Mouse (Mus musculus) midbrain, embryonic 10.5 days (tissue): ENCODE measurements around the gene Tmem104. TPM values are rescaled to one million over a fixed set of nuclear protein-coding genes. Genes with fewer than 3 reads are reported as not detected.

ENCODE experiments used
- DNase-seq: peaks from one replicate; pipeline ENCODE4 v3.0.0-alpha.2; 2017; ENCODE audit warnings: low spot score
- H3K27ac ChIP-seq: fragments of 300-500 bp; sonication (generic); replicated peaks from 2 replicates; pipeline ENCODE4 v1.5.1; 2016; ENCODE audit warnings: mild to moderate bottlenecking
- H3K27me3 ChIP-seq: fragments of 300-500 bp; sonication (generic); 2 replicates; pipeline ENCODE4 v1.6.1; 2016; ENCODE audit warnings: low read depth, mild to moderate bottlenecking; ENCODE audit not compliant: poor library complexity, severe bottlenecking
- H3K36me3 ChIP-seq: fragments of 300-500 bp; sonication (generic); 2 replicates; pipeline ENCODE4 v1.6.1; 2016; ENCODE audit warnings: mild to moderate bottlenecking, moderate library complexity
- H3K4me1 ChIP-seq: fragments of 300-500 bp; sonication (generic); 2 replicates; pipeline ENCODE4 v1.6.1; 2016
- H3K4me3 ChIP-seq: fragments of 300-500 bp; sonication (generic); 2 replicates; pipeline ENCODE4 v1.5.1; 2016; ENCODE audit warnings: mild to moderate bottlenecking, moderate library complexity
- H3K9me3 ChIP-seq: fragments of 300-500 bp; sonication (generic); replicated peaks from 2 replicates; pipeline ENCODE4 v1.6.1; 2016; ENCODE audit warnings: mild to moderate bottlenecking
- WGBS: fragments of 180-500 bp; shearing (Covaris S2); methylation state at CpG from one replicate; pipeline ENCODE4 v1.1.7; 2016; 5-methylcytosine and 5-hydroxymethylcytosine counted together
- polyA plus RNA-seq: library from polyadenylated mRNA; unstranded; fragments of >200 nt; fragmentation: Nextera tagmentation; extraction: Ambion mirVana; gene quantifications from 2 replicates; pipeline ENCODE4 v1.2.1, GENCODE M21; 2016

Gene Tmem104
- polyA plus RNA-seq, result 7.1 and 11.3 TPM in 2 replicates

DNA sequence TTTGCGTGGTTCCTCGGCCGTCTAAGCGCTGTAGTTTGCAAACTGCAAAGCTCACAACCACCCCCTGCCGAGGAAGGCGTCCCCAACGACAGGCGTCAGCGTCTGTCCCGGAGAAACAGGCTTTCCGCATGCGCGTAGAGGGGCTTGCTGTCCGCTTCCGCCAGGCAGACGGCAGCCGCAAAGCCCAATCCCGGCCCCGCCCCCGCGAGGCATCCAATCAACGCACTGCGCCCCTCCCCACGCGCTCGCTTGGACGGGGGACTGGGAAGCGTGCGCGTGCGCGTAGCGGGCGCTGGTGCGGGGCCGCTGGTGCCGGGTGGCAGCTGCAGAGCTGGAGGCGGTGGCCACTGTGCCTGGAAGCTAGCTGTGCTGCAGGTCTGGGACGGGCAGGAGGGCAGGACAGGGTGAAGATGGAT, at the start of gene Tmem104:
TSS of gene Tmem104 (plus strand) at position 264 of the 416 bp plus-strand sequence.
- Histone ChIP-seq H3K4me3 (peak within 1 kb of the TSS; percentile 68), H3K27ac (peak within 1 kb of the TSS; percentile 87), H3K27me3 (no peaks in the 10 kb centered on the region), H3K36me3 (peaks cover 22% of the 10 kb centered on the region), H3K4me1 (peaks cover 35% of the 10 kb centered on the region), H3K9me3 (no peaks in the 10 kb centered on the region)
- DNase-seq, result peak; percentile 99
- under 1% methylated on average over 39 of the region's 39 CpGs for WGBS

DNA sequence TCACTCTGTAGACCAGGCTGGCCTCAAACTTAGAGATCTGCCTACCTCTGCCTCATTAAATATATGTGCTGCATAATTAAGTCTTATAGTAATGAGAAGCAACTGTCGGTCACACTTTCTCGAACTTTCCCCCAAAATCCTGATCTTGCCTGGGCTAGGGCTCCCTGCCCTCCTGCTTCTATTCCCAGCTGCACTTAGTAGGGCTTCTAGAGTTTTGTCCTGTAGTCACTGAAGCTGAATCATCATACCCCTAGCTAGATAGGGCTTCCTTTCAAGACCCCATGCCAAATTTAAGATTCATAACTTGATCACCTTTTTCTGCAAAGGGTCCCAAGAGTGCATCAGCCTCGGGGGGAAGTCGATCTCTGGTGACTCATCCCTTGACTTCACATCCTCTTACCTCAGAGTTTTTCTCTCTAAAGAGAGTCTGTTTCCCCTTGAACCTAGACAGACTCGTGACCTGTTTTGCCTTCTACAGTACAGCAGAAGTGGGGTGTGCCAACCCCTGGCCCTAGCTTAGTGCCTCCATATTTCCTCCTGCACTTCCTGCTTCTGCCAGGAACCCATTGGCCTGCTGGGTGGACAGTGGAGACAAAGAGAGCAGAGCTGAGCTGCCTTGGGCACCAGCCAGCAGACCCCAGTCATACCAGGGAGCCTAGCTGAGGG, 48.6 kb upstream of the Tmem104 start:
- Histone ChIP-seq H3K4me1 (no peaks in the 10 kb centered on the region), H3K36me3 (no peaks in the 10 kb centered on the region), H3K27ac (no peak overlapping the region), H3K27me3 (no peaks in the 10 kb centered on the region), H3K9me3 (no peaks in the 10 kb centered on the region), H3K4me3 (no peak overlapping the region)
- DNase-seq, result no peak
- 85% methylated on average over 5 of the region's 5 CpGs for WGBS

DNA sequence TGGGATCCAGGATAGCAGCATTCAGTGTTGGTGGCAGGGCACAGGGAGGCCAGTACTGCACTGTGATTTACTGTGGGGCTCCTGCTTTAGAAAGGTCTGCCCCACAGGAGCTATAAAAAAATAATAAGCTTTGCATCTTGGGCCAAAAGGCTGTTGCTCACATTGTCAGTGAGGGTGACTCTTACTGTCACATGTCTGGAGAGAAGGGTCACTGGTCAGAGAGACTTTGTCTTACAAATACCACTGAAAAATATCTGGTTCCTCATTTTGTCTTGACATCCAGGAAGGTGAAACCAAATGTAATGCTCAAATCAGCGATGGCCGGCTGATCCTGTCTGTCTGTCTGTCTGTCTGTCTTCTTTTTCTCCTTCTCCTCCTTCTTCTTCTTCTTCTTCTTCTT, 45.3 kb upstream of the Tmem104 start:
- Histone ChIP-seq H3K4me3 (no peak overlapping the region), H3K9me3 (no peaks in the 10 kb centered on the region), H3K27ac (no peak overlapping the region), H3K4me1 (0 out of 2 replicates have a peak, but pooled peaks cover 4% of the 10 kb centered on the region), H3K36me3 (no peaks in the 10 kb centered on the region), H3K27me3 (no peaks in the 10 kb centered on the region)
- DNase-seq, result no peak
- WGBS, result 94% methylated on average over 2 of the region's 2 CpGs

DNA sequence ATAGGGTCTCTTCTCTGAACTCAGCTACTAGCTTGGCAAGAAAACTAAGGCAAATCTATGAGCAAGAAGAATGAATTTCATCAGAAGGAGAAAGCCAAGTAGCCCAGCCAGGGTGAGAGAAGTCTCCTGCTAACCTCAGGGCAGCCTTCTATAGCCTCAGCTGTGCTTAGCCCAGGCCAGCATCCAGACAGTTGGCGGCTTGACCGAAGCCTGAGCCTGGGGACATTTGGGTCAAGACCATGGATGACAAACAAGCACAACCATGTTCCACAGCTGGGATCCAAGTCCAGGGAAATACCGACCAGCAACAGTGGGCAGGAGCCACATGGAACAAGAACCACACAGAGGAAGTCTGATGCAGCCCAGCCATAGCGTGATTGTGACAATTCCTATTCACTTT, 39.5 kb upstream of the Tmem104 start:
- Histone ChIP-seq H3K9me3 (0 out of 2 replicates have a peak, but pooled peaks cover 3% of the 10 kb centered on the region), H3K4me1 (peaks cover 21% of the 10 kb centered on the region), H3K27me3 (peaks cover 16% of the 10 kb centered on the region), H3K27ac (no peak overlapping the region), H3K4me3 (no peak overlapping the region), H3K36me3 (no peaks in the 10 kb centered on the region)
- DNase-seq, result no peak
- WGBS, result 91% methylated on average over 4 of the region's 4 CpGs

DNA sequence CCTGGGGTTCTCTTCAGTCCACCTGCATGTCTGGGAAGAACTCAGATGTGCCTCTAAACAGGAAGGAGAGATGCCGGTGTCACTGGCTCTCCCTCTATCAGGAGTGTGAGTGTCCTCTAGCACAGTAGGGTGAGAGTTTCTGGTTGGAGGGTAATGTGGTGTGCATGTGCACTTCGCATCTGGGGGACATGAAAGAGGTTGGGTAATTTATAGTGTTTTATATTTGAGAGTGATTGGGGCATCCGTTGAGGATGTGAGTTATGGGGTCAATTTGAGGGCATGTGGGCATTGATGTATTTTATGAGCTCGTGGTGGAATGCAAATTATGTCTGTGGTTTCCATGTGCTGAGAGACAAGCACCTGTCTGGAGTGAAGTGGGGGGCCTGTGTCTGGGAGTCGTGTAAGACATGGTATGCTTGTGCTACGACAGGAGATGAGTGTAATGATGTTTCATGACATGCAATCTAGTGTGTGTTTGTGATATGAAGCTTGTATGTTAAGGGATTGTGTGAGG, 36.5 kb upstream of the Tmem104 start:
- 86% methylated on average over 6 of the region's 6 CpGs for WGBS
- Histone ChIP-seq H3K4me1 (peaks cover 40% of the 10 kb centered on the region), H3K27ac (no peak overlapping the region), H3K36me3 (no peaks in the 10 kb centered on the region), H3K4me3 (no peak overlapping the region), H3K27me3 (peaks cover 46% of the 10 kb centered on the region), H3K9me3 (0 out of 2 replicates have a peak, but pooled peaks cover 3% of the 10 kb centered on the region)
- DNase-seq, result no peak

DNA sequence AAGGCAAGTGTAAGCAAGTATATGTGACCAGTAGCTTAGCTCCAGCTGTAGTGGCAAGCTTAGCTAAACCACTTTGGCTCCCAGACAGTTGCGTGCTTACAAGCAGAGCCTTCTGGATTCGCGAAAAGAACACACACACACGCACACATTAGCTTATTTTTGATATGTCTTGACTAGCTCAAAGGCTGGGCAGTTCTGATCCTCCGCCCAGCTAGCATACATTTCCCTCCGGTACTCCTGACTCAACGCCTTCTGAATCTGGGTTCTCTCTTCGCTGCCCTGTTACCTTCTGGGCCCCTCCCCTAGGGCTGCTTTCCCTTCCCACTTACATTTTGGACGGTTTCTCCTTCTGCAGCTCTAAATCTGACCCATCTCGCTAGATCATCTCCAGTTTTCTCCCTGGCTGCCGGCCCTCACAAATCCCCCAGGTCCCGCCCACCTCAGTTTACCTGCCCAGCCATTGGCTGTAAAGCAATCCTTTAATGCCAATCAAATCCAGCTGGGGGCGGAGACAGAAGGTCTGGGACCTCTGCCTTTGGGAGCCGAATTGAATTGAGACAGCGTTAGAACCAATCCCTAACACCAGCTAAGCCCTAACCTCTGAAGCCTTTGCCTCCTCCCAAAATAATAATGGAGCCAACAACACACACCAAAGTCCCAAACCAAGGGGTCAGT, 35.4 kb upstream of the Tmem104 start:
- Histone ChIP-seq H3K27ac (peak overlapping the region; percentile 77), H3K9me3 (0 out of 2 replicates have a peak, but pooled peaks cover 3% of the 10 kb centered on the region), H3K27me3 (peaks cover 57% of the 10 kb centered on the region), H3K4me1 (peaks cover 40% of the 10 kb centered on the region), H3K36me3 (no peaks in the 10 kb centered on the region), H3K4me3 (peak overlapping the region; percentile 53)
- DNase-seq, result peak; percentile 90
- WGBS, result 8% methylated on average over 15 of the region's 15 CpGs

- H3K36me3 ChIP-seq, result no peaks in the 10 kb centered on the region
- H3K27ac ChIP-seq, result no peak overlapping the region
- 83% methylated on average over 9 of the region's 9 CpGs for WGBS
- H3K27me3 ChIP-seq, result peaks cover 69% of the 10 kb centered on the region
- peaks cover 49% of the 10 kb centered on the region for H3K4me1 ChIP-seq
- H3K9me3 ChIP-seq, result 0 out of 2 replicates have a peak, but pooled peaks cover 3% of the 10 kb centered on the region
- no peak overlapping the region for H3K4me3 ChIP-seq
- DNase-seq, result no peak
These were observed 34.2 kb upstream of the Tmem104 start for GRCm38 (mm10) chr11:115153088-115153487.

- Histone ChIP-seq H3K27me3 (peaks cover 75% of the 10 kb centered on the region), H3K27ac (no peak overlapping the region; the same call in 1 of the 2 replicates), H3K4me1 (peaks cover 54% of the 10 kb centered on the region), H3K36me3 (no peaks in the 10 kb centered on the region), H3K9me3 (0 out of 2 replicates have a peak, but pooled peaks cover 3% of the 10 kb centered on the region), H3K4me3 (peak overlapping the region; percentile 43)
- WGBS, result under 1% methylated on average over 35 of the region's 35 CpGs
- DNase-seq, result peak; percentile 71
These were observed 33.5 kb upstream of the Tmem104 start for GRCm38 (mm10) chr11:115153699-115154292.

DNA sequence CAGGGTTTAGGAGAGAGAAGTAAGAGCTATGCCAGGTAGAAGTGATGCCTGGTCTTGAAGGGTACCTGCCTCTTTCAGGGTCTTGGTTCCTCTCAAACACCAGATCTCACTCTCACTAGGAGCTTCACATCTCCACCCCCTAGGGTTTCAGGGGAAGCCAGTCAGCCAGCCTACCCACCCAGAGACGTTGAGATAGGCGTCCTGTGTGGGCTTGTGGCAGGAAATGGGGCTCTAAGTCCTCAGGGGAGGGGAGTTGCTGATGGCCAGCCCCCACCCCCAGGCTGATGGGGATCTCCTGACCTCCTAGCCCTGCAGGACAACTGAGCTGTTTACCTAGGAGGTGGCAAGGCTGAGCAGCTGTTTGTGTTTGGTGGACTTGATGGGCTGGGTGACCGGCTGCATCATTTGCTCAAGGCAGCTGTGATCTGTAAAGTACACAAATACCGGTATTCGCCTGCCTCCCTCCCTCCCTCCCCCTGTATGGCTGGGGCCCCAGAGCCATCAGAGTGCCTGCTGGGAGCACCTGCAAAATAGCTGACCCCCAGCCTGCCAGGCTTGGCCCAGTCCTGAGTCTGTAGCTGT, 32.1 kb upstream of the Tmem104 start:
- 18% methylated on average over 5 of the region's 5 CpGs for WGBS
- H3K4me1 ChIP-seq, result peaks cover 54% of the 10 kb centered on the region
- no peak overlapping the region for H3K27ac ChIP-seq
- no peaks in the 10 kb centered on the region for H3K36me3 ChIP-seq
- no peaks in the 10 kb centered on the region for H3K9me3 ChIP-seq
- no peak for DNase-seq
- H3K4me3 ChIP-seq, result no peak overlapping the region
- H3K27me3 ChIP-seq, result peaks cover 83% of the 10 kb centered on the region

- Histone ChIP-seq H3K9me3 (no peaks in the 10 kb centered on the region), H3K36me3 (no peaks in the 10 kb centered on the region), H3K4me1 (peaks cover 53% of the 10 kb centered on the region), H3K4me3 (no peak overlapping the region), H3K27me3 (peaks cover 89% of the 10 kb centered on the region), H3K27ac (peak overlapping the region; percentile 59)
- DNase-seq, result peak; percentile 11
- 43% methylated on average over 12 of the region's 12 CpGs for WGBS
These were observed 29.2 kb upstream of the Tmem104 start for GRCm38 (mm10) chr11:115157933-115158719.

DNA sequence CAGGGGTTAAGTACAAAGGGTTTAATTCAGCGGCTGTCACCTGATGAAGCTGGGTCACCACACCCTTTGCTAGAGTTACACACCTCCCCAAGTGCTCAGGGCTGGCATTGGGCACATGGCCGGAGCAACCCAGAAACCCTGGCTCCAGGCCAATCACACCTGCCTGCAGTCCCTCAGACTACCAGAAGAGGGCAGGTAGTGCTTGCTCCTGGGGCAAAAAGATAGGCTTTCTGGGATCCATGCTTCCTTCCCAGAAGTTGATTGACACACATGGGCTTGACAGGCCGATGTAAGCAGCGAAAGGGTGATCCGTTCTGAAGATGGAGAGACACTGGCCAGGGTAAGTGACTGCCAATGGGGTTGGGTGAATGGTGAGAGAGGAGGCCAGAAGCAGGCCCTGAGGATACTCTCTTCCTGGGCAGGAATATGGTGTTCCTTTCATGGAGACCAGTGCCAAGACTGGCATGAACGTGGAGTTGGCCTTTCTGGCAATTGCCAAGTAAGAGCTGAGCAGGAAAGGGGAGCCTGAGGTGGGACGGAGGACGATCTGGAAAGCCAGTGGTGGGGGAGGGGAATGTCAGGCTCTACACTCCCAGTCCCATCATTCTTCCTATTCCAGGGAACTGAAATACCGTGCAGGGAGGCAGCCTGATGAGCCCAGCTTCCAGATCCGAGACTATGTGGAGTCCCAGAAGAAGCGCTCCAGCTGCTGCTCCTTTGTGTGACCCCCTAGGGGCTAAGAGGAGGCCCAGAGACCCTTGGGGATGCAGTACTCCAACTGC, 27.1 kb upstream of the Tmem104 start:
- H3K27ac ChIP-seq, result no peak overlapping the region
- 49% methylated on average over 11 of the region's 11 CpGs for WGBS
- peaks cover 54% of the 10 kb centered on the region for H3K4me1 ChIP-seq
- no peaks in the 10 kb centered on the region for H3K9me3 ChIP-seq
- H3K36me3 ChIP-seq, result no peaks in the 10 kb centered on the region
- DNase-seq, result peak; percentile 58
- H3K27me3 ChIP-seq, result peaks cover 81% of the 10 kb centered on the region
- no peak overlapping the region for H3K4me3 ChIP-seq
